20 mouse cellular contexts compared by ENCODE assay signal in the genomic region with DNA sequence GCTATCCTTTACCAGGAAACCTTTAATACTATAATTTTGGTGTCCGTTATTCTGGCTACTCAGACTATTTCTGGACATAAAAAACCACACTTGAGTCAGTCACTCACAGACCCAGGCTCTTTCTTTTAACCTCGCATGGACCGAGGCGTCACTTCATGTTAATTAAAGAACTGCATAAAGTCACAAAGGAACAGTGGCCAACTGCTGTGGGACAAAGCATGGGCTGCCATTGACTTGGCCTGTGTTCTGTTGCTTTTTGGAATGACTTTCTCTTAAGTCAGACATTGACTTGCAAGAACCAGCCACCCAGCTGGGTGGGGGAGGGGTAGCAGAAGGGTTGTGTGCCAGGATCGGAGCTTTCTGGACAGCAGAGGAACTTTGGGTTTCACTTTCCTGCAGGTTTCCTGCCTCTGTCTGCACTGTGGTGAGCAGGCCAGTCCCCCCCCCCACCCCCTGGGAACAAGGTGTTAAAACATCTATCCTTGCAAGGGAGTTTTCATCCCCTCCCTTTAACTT.
A peak's percentile ranks its signal among the peaks of the same experiment; 100 is the strongest.
DNase-seq lines count a peak whose midpoint lies in the region; ATAC-seq and TF ChIP-seq lines count a peak whose summit lies in the region.
"Had no signal": no experiment of that assay in that cellular context is flagged by ENCODE, and none has a peak within 500 bp of the region (broad histone marks: within the 10 kb centered on the region; RNA-seq: fewer than 3 reads in every experiment).

No protein-coding gene starts in this region.

- no peak overlapping the region for H3K4me2 ChIP-seq in hindbrain, embryonic 15.5 days
- no peak overlapping the region for H3K4me2 ChIP-seq in hindbrain, embryonic 12.5 days (replicated peaks)
- H3K4me2 ChIP-seq in hindbrain, postnatal 0 days (ENCODE audit: low read depth, low read length), result no peak overlapping the region
- H3K4me2 ChIP-seq: forebrain, embryonic 13.5 days; heart, embryonic 13.5 days had no signal

- WGBS in hindbrain, embryonic 15.5 days, result 27% methylated on average over 5 of the region's 5 CpGs
- 43% methylated on average over 5 of the region's 5 CpGs for WGBS in hindbrain, embryonic 12.5 days
- WGBS in hindbrain, postnatal 0 days, result 30% methylated on average over 5 of the region's 5 CpGs

- no peaks in the 10 kb centered on the region for H3K27me3 ChIP-seq in hindbrain, embryonic 15.5 days
- no peaks in the 10 kb centered on the region for H3K27me3 ChIP-seq in hindbrain, embryonic 12.5 days
- H3K27me3 ChIP-seq in hindbrain, postnatal 0 days (ENCODE audit: insufficient read depth, low read length), result no peaks in the 10 kb centered on the region
- H3K27me3 ChIP-seq: forebrain, embryonic 13.5 days; heart, embryonic 13.5 days had no signal

- peaks cover 21% of the 10 kb centered on the region for H3K4me1 ChIP-seq in hindbrain, embryonic 15.5 days (replicated peaks)
- peaks cover 13% of the 10 kb centered on the region for H3K4me1 ChIP-seq in hindbrain, embryonic 12.5 days
- H3K4me1 ChIP-seq in hindbrain, postnatal 0 days (ENCODE audit: insufficient read depth, low read length), result peaks cover 22% of the 10 kb centered on the region

- peak overlapping the region; percentile 45; the same call in 1 of the 2 replicates for H3K27ac ChIP-seq in hindbrain, embryonic 15.5 days (replicated peaks)
- no peak overlapping the region for H3K27ac ChIP-seq in hindbrain, embryonic 12.5 days
- H3K27ac ChIP-seq in hindbrain, postnatal 0 days, result 0 out of 2 replicates have a peak overlapping the region, but pooled peaks have one; percentile 3
- H3K27ac ChIP-seq: embryonic facial prominence, embryonic 10.5 days; forebrain, embryonic 13.5 days; heart, embryonic 13.5 days had no signal

- no peaks in the 10 kb centered on the region for H3K9me3 ChIP-seq in hindbrain, embryonic 15.5 days
- H3K9me3 ChIP-seq in hindbrain, embryonic 12.5 days (replicated peaks), result no peaks in the 10 kb centered on the region
- no peaks in the 10 kb centered on the region for H3K9me3 ChIP-seq in hindbrain, postnatal 0 days (ENCODE audit: low read length)
- H3K9me3 ChIP-seq: embryonic facial prominence, embryonic 10.5 days; forebrain, embryonic 13.5 days; heart, embryonic 13.5 days had no signal

- no peak overlapping the region for H3K9ac ChIP-seq in hindbrain, embryonic 15.5 days
- H3K9ac ChIP-seq in hindbrain, embryonic 12.5 days, result no peak overlapping the region
- no peak overlapping the region for H3K9ac ChIP-seq in hindbrain, postnatal 0 days (replicated peaks; ENCODE audit: low read length)
- H3K9ac ChIP-seq: forebrain, embryonic 13.5 days; forebrain, postnatal 0 days; heart, embryonic 13.5 days had no signal

- H3K4me3 ChIP-seq in hindbrain, embryonic 15.5 days, result no peak overlapping the region
- H3K4me3 ChIP-seq in hindbrain, embryonic 12.5 days, result no peak overlapping the region
- no peak overlapping the region for H3K4me3 ChIP-seq in hindbrain, postnatal 0 days (ENCODE audit: low read length)
- H3K4me3 ChIP-seq: embryonic facial prominence, embryonic 10.5 days; forebrain, embryonic 13.5 days; heart, embryonic 13.5 days had no signal

- TF ChIP-seq CTCF in hindbrain, postnatal 0 days (IDR thresholded peaks at IDR 0.05; ENCODE audit: low read depth), result no peak

- H3K36me3 ChIP-seq in hindbrain, embryonic 15.5 days, result no peaks in the 10 kb centered on the region
- H3K36me3 ChIP-seq in hindbrain, embryonic 12.5 days, result no peaks in the 10 kb centered on the region
- H3K36me3 ChIP-seq in hindbrain, postnatal 0 days (ENCODE audit: insufficient read depth, low read length), result no peaks in the 10 kb centered on the region
- H3K36me3 ChIP-seq: embryonic facial prominence, embryonic 10.5 days; heart, embryonic 13.5 days had no signal

- peak; percentile 65 to 76 for DNase-seq in cerebellum, postnatal 10 days
- no peak for DNase-seq in cerebellum, adult 11-12 months
- DNase-seq in right cerebral cortex, postnatal 10 days (ENCODE audit: low spot score in 2 of 2), result peak; percentile 23 to 55
- DNase-seq in right cerebral cortex, postnatal 36 days (ENCODE audit: low spot score in 2 of 2), result no peak
- DNase-seq in hindbrain, postnatal 0 days (ENCODE audit: low spot score), result peak; percentile 64
- no peak for DNase-seq in yolk sac, embryonic 10.5 days (ENCODE audit: low spot score)
- DNase-seq: adrenal gland, adult 2 months; adrenal gland, postnatal 36 days; cerebellum, adult 8-10 months; forebrain, postnatal 0 days; gastrocnemius, postnatal 25 days; heart, adult 11 months; heart, postnatal 36 days had no signal

- 0 out of 2 replicates have a peak, but pooled peaks have one; percentile 45 for ATAC-seq in hindbrain, embryonic 15.5 days (ENCODE audit: low FRiP score, low read depth)
- ATAC-seq in hindbrain, embryonic 12.5 days (ENCODE audit: low FRiP score), result no peak
- peak; percentile 76 for ATAC-seq in hindbrain, postnatal 0 days
- ATAC-seq: forebrain, embryonic 13.5 days; forebrain, postnatal 0 days; intestine, embryonic 16.5 days; Patski had no signal

Comparison
In these comparisons a context has a peak if more than half of its experiments do, and no peak if none do; other contexts are left out.
1. DNase-seq: peak in cerebellum, postnatal 10 days (2 of 2), right cerebral cortex, postnatal 10 days (2 of 2) and hindbrain, postnatal 0 days (single experiment); none in cerebellum, adult 11-12 months (single experiment), right cerebral cortex, postnatal 36 days (0 of 2) and yolk sac, embryonic 10.5 days (single experiment).